Mouse (Mus musculus) CH12.LX (cell line): ENCODE results near the gene Prrx1. TPM values are rescaled to one million over a fixed set of nuclear protein-coding genes. Genes with fewer than 3 reads are reported as not detected.

Experiments
- DNase-seq: peaks from one replicate; pipeline ENCODE4 v3.0.0-alpha.2; 2013; ENCODE audit errors: extremely low read depth
- H3K27ac ChIP-seq: 2 replicates; pipeline ENCODE4 v1.5.1; 2012; ENCODE audit warnings: low read depth, mild to moderate bottlenecking, control low read depth, moderate library complexity; ENCODE audit not compliant: insufficient read depth
- H3K27me3 ChIP-seq: replicated peaks from 2 replicates; pipeline ENCODE3; 2012; ENCODE audit warnings: inconsistent platforms
- H3K36me3 ChIP-seq, 2 experiments: replicated peaks in 1 of 2; 2 replicates each; pipeline versions ENCODE3 to v1.6.1; 2012; ENCODE audit warnings: inconsistent platforms in 1 of 2, low read length in 1 of 2, mild to moderate bottlenecking in 1 of 2, mixed read lengths in 1 of 2, moderate library complexity in 1 of 2; ENCODE audit not compliant: control insufficient read depth in 1 of 2, insufficient read depth in 1 of 2
- H3K4me1 ChIP-seq, 2 experiments: 2 replicates each; pipeline ENCODE4 v1.6.1; 2012; ENCODE audit warnings: inconsistent platforms in 1 of 2, moderate library complexity in 1 of 2; ENCODE audit not compliant: insufficient read depth in 2 of 2, control insufficient read depth in 1 of 2
- H3K4me2 ChIP-seq: 2 replicates; pipeline ENCODE4 v1.6.1; 2012; ENCODE audit warnings: low read depth, mild to moderate bottlenecking, control low read depth; ENCODE audit not compliant: poor library complexity, insufficient read depth, severe bottlenecking
- H3K4me3 ChIP-seq, 3 experiments: fragments of 150-350 bp in 1 of 3; sonication (generic) in 1 of 3; replicated peaks in 1 of 3; 2 replicates each; pipeline versions ENCODE3 to v1.5.1; 2011 to 2012; ENCODE audit warnings: low read depth in 2 of 3, low read length in 2 of 3, mild to moderate bottlenecking in 2 of 3, moderate library complexity in 2 of 3, control low read depth in 1 of 3, improper control_type of control experiment in 1 of 3, inconsistent platforms in 1 of 3, mixed read lengths in 1 of 3; ENCODE audit not compliant: poor library complexity in 1 of 3
- H3K79me2 ChIP-seq: replicated peaks from 2 replicates; pipeline ENCODE4 v1.6.1; 2012; ENCODE audit warnings: mild to moderate bottlenecking, moderate library complexity; ENCODE audit not compliant: control insufficient read depth, poor library complexity, insufficient read depth, severe bottlenecking; ENCODE audit errors: extremely low read depth
- H3K9ac ChIP-seq: 2 replicates; pipeline ENCODE4 v1.6.1; 2012; ENCODE audit warnings: low read depth, mild to moderate bottlenecking, control low read depth, moderate library complexity; ENCODE audit not compliant: insufficient read depth
- H3K9me3 ChIP-seq: replicated peaks from 2 replicates; pipeline ENCODE3; 2012; ENCODE audit warnings: low read length, inconsistent platforms, mixed read lengths
- BHLHE40 ChIP-seq: IDR thresholded peaks from 2 replicates; pipeline ENCODE4 v1.6.1; 2011; ENCODE audit warnings: mild to moderate bottlenecking, low read depth, low read length, improper control_type of control experiment
- CTCF ChIP-seq, 2 experiments: IDR thresholded peaks in 1 of 2; conservative IDR thresholded peaks in 1 of 2; 2 replicates each; pipeline ENCODE4 v1.5.1; 2011 to 2012; ENCODE audit warnings: low read depth in 2 of 2, low read length in 2 of 2, improper control_type of control experiment in 1 of 2, inconsistent platforms in 1 of 2, mild to moderate bottlenecking in 1 of 2, moderate library complexity in 1 of 2
- E2F4 ChIP-seq: IDR thresholded peaks from 2 replicates; pipeline ENCODE4 v1.6.1; 2011; ENCODE audit warnings: low read depth, low read length, improper control_type of control experiment; ENCODE audit not compliant: insufficient replicate concordance
- ELF1 ChIP-seq: IDR thresholded peaks from 2 replicates; pipeline ENCODE4 v1.6.1; 2014; ENCODE audit warnings: low read depth, mild to moderate bottlenecking, inconsistent platforms, low read length, improper control_type of control experiment
- EP300 ChIP-seq: IDR thresholded peaks from 2 replicates; pipeline ENCODE4 v1.6.1; 2011; ENCODE audit warnings: low read length, improper control_type of control experiment
- ETS1 ChIP-seq: conservative IDR thresholded peaks from 2 replicates; pipeline ENCODE4 v1.6.1; 2012; ENCODE audit warnings: low read depth, mild to moderate bottlenecking, inconsistent platforms, low read length, improper control_type of control experiment, moderate library complexity
- HCFC1 ChIP-seq: IDR thresholded peaks from 2 replicates; pipeline ENCODE4 v1.6.1; 2012; ENCODE audit warnings: low read depth, mild to moderate bottlenecking, inconsistent platforms, low read length, improper control_type of control experiment
- IRF4 ChIP-seq: IDR thresholded peaks from 2 replicates; pipeline ENCODE4 v1.6.1; 2014; ENCODE audit warnings: low read depth, mild to moderate bottlenecking, inconsistent platforms, low read length, improper control_type of control experiment
- KAT2A ChIP-seq: IDR thresholded peaks from 2 replicates; pipeline ENCODE4 v1.6.1; 2012; ENCODE audit warnings: low read length, improper control_type of control experiment, inconsistent platforms; ENCODE audit not compliant: insufficient replicate concordance
- MAZ ChIP-seq: IDR thresholded peaks from 2 replicates; pipeline ENCODE4 v1.6.1; 2012; ENCODE audit warnings: low read depth, mild to moderate bottlenecking, inconsistent platforms, low read length, improper control_type of control experiment, moderate library complexity
- NELFE ChIP-seq: IDR thresholded peaks from 2 replicates; pipeline ENCODE4 v1.6.1; 2011; ENCODE audit warnings: low read depth, low read length, improper control_type of control experiment
- NRF1 ChIP-seq: IDR thresholded peaks from 2 replicates; pipeline ENCODE4 v1.6.1; 2014; ENCODE audit warnings: low read depth, mild to moderate bottlenecking, inconsistent platforms, low read length, improper control_type of control experiment, moderate library complexity
- PAX5 ChIP-seq: IDR thresholded peaks from 2 replicates; pipeline ENCODE4 v1.6.1; 2012; ENCODE audit warnings: low read length, inconsistent platforms, mixed read lengths
- POLR2A ChIP-seq: IDR thresholded peaks from 2 replicates; pipeline ENCODE4 v1.6.1; 2011; ENCODE audit warnings: low read depth, mild to moderate bottlenecking, improper control_type of control experiment, low read length
- POLR2AphosphoS2 ChIP-seq: IDR thresholded peaks from 2 replicates; pipeline ENCODE4 v1.6.1; 2011; ENCODE audit warnings: low read depth, low read length, improper control_type of control experiment
- RCOR1 ChIP-seq: conservative IDR thresholded peaks from 2 replicates; pipeline ENCODE4 v1.6.1; 2012; ENCODE audit warnings: low read depth, mild to moderate bottlenecking, inconsistent platforms, low read length, improper control_type of control experiment
- SMC3 ChIP-seq: IDR thresholded peaks from 2 replicates; pipeline ENCODE4 v1.6.1; 2011; ENCODE audit warnings: low read depth, low read length, improper control_type of control experiment
- TBP ChIP-seq: conservative IDR thresholded peaks from 2 replicates; pipeline ENCODE4 v1.6.1; 2011; ENCODE audit warnings: low read depth, low read length, improper control_type of control experiment
- UBTF ChIP-seq: IDR thresholded peaks from 2 replicates; pipeline ENCODE4 v1.6.1; 2012; ENCODE audit warnings: low read depth, mild to moderate bottlenecking, inconsistent platforms, low read length, improper control_type of control experiment, moderate library complexity
- USF1 ChIP-seq: IDR thresholded peaks from 2 replicates; pipeline ENCODE4 v1.6.1; 2014; ENCODE audit warnings: low read depth, mild to moderate bottlenecking, inconsistent platforms, low read length, improper control_type of control experiment
- USF2 ChIP-seq: conservative IDR thresholded peaks from 2 replicates; pipeline ENCODE4 v1.6.1; 2011; ENCODE audit warnings: low read depth, low read length, improper control_type of control experiment
- ZKSCAN1 ChIP-seq: IDR thresholded peaks from 2 replicates; pipeline ENCODE4 v1.6.1; 2012; ENCODE audit warnings: low read depth, inconsistent platforms, low read length, improper control_type of control experiment, borderline replicate concordance
- ZMIZ1 ChIP-seq: IDR thresholded peaks from 2 replicates; pipeline ENCODE4 v1.6.1; 2012; ENCODE audit warnings: low read depth, mild to moderate bottlenecking, inconsistent platforms, low read length, improper control_type of control experiment
- dilution Hi-C: fragments of 300-500 bp; cut with MboI; formaldehyde crosslinking; loops from 2 replicates; pipeline ENCODE4 v1.14.3; 2020; ENCODE audit warnings: low sequenced_read_pairs; ENCODE audit not compliant: extremely low pct_unique_long_range_greater_than_20kb, extremely low pct_ligation_motif_present
- in situ Hi-C: fragments of 300-500 bp; cut with MboI; formaldehyde crosslinking; loops from 3 replicates; pipeline ENCODE4 v1.14.3; 2019; ENCODE audit warnings: low sequenced_read_pairs, low pct_ligation_motif_present, low pct_unique_long_range_greater_than_20kb, mixed read lengths
- polyA plus RNA-seq: library from polyadenylated mRNA; unstranded; fragments of >175 nt; gene quantifications from 2 replicates; pipeline ENCODE4 v1.2.1, GENCODE M21; 2012; ENCODE audit warnings: low read depth; ENCODE audit not compliant: insufficient read length
- total RNA-seq, 2 experiments: library from RNA; depleted of rRNA; stranded (reverse); fragments of 300-350 nt in 1 of 2; fragments of >200 nt in 1 of 2; gene quantifications; 2 replicates each; pipeline ENCODE4 v1.2.3; 2012 to 2014

Gene Prrx1
- total RNA-seq (2012; rRNA removed): not detected in 2 replicates
- not detected in 2 replicates for total RNA-seq (2014; rRNA removed)
- polyA plus RNA-seq: not detected in 2 replicates

GRCm38 (mm10) chr1:163313101-163313773 is at the start of gene Prrx1:
Gene Prrx1 (minus strand): TSS chr1:163313710.
- peak within 1 kb of the TSS; percentile 77 for H3K4me2 ChIP-seq
- no peak within 1 kb of the TSS for H3K27ac ChIP-seq
- H3K79me2 ChIP-seq: no peaks in the 10 kb centered on the region
- no peaks in the 10 kb centered on the region for H3K9me3 ChIP-seq
- H3K9ac ChIP-seq: no peak within 1 kb of the TSS
- in situ Hi-C loops (no loop called here), dilution Hi-C loops (no loop called here)
- H3K36me3 ChIP-seq: no peaks in the 10 kb centered on the region
- H3K27me3 ChIP-seq: no peaks in the 10 kb centered on the region
- TF ChIP-seq ZKSCAN1 (no peak), HCFC1 (no peak), KAT2A (no peak), SMC3 (no peak), BHLHE40 (no peak), EP300 (no peak), PAX5 (no peak)
- peaks cover 0 to 7% of the 10 kb centered on the region in 2 experiments; a peak in 2 of 4 replicates for H3K4me1 ChIP-seq
- no peak for DNase-seq
- no peak within 1 kb of the TSS for H3K4me3 ChIP-seq

- H3K4me1 ChIP-seq: no peaks in the 10 kb centered on the region
- H3K9ac ChIP-seq: no peak overlapping the region
- dilution Hi-C loops (no loop called here), in situ Hi-C loops (no loop called here)
- H3K27me3 ChIP-seq: no peaks in the 10 kb centered on the region
- H3K4me2 ChIP-seq: no peak overlapping the region
- no peak overlapping the region for H3K27ac ChIP-seq
- H3K9me3 ChIP-seq: no peaks in the 10 kb centered on the region
- H3K79me2 ChIP-seq: no peaks in the 10 kb centered on the region
- no peaks in the 10 kb centered on the region for H3K36me3 ChIP-seq
- no peak overlapping the region for H3K4me3 ChIP-seq
- no peak for DNase-seq
- TF ChIP-seq EP300: no peak
- TF ChIP-seq POLR2AphosphoS2: no peak
- no peak for TF ChIP-seq E2F4
- no peak for TF ChIP-seq USF2
- TF ChIP-seq CTCF (conservative IDR thresholded peaks at IDR 0.05 in 1 of 2, IDR thresholded peaks at IDR 0.05 in 1 of 2; ENCODE audit: low read depth in 2 of 2, low read length in 2 of 2): no peak
- no peak for TF ChIP-seq ELF1
- no peak for TF ChIP-seq POLR2A
- TF ChIP-seq NELFE: no peak
- TF ChIP-seq NRF1: no peak
- no peak for TF ChIP-seq MAZ
These were observed 48.7 kb upstream of the Prrx1 start for GRCm38 (mm10) chr1:163362202-163362601.

- Histone ChIP-seq H3K36me3 (no peaks in the 10 kb centered on the region), H3K79me2 (no peaks in the 10 kb centered on the region), H3K4me1 (no peaks in the 10 kb centered on the region), H3K4me2 (no peak overlapping the region), H3K4me3 (no peak overlapping the region), H3K9me3 (no peaks in the 10 kb centered on the region), H3K9ac (no peak overlapping the region), H3K27ac (no peak overlapping the region), H3K27me3 (no peaks in the 10 kb centered on the region)
- TF ChIP-seq ETS1 (no peak), ELF1 (no peak), ZKSCAN1 (no peak), UBTF (no peak), NRF1 (no peak), POLR2A (no peak), TBP (no peak), PAX5 (no peak), CTCF (conservative IDR thresholded peaks at IDR 0.05 in 1 of 2, IDR thresholded peaks at IDR 0.05 in 1 of 2; ENCODE audit: low read depth in 2 of 2, low read length in 2 of 2) (no peak), RCOR1 (no peak), ZMIZ1 (no peak), IRF4 (no peak), USF1 (no peak)
- in situ Hi-C loops (no loop called here), dilution Hi-C loops (no loop called here)
- DNase-seq: no peak
These were observed 47.9 kb upstream of the Prrx1 start for GRCm38 (mm10) chr1:163361376-163361775.
